Mouse (Mus musculus) thymus, postnatal 36 days (tissue): ENCODE results near the gene Acads.
"Not testable (repeated sequence)": the region's sequence is repeated elsewhere in the genome, so short reads cannot be mapped to it uniquely, and the experiment has no call there.

Experiments used
- DNase-seq, 2 experiments: peaks; one replicate each; pipeline ENCODE4 v3.0.0; 2022; ENCODE audit warnings: mixed read lengths in 2 of 2

The Acads gene

GRCm38 (mm10) chr5:115118961-115119570 is at the start of gene Acads:
TSS of gene Acads (minus strand) at chr5:115119346.
- DNase-seq, result peak; percentile 92 to 96

GRCm38 (mm10) chr5:115167396-115167795 is 48.2 kb upstream of the Acads start:
- DNase-seq, result peak; percentile 73 to 85

- no peak for DNase-seq
These were observed 47.7 kb upstream of the Acads start for GRCm38 (mm10) chr5:115166815-115167194.

GRCm38 (mm10) chr5:115165895-115166814 is 47.0 kb upstream of the Acads start:
- DNase-seq, result no peak

GRCm38 (mm10) chr5:115165351-115165750 is 46.2 kb upstream of the Acads start:
- DNase-seq, result no peak

- not testable (repeated sequence) for DNase-seq
These were observed 45.3 kb upstream of the Acads start for GRCm38 (mm10) chr5:115164446-115164845.

- peak; percentile 76 for DNase-seq
These were observed 44.4 kb upstream of the Acads start for GRCm38 (mm10) chr5:115163563-115163962.

GRCm38 (mm10) chr5:115161940-115162279 is 42.8 kb upstream of the Acads start:
- DNase-seq, result not testable (repeated sequence)

- DNase-seq, result no peak
These were observed 42.2 kb upstream of the Acads start for GRCm38 (mm10) chr5:115161064-115161939.

- DNase-seq, result no peak
These were observed 41.5 kb upstream of the Acads start for GRCm38 (mm10) chr5:115160655-115161054.

GRCm38 (mm10) chr5:115159165-115159564 is 40.0 kb upstream of the Acads start:
- DNase-seq, result no peak

- peak; percentile 98 to 100 for DNase-seq
These were observed 39.2 kb upstream of the Acads start, which contains the start of gene Mlec for GRCm38 (mm10) chr5:115158040-115158983. TSS of gene Mlec (minus strand) at chr5:115158179.

- DNase-seq, result peak; percentile 48 to 52
These were observed 37.9 kb upstream of the Acads start for GRCm38 (mm10) chr5:115156933-115157589.

GRCm38 (mm10) chr5:115156401-115156800 is 37.3 kb upstream of the Acads start:
- DNase-seq, result peak; percentile 18 to 40

- peak; percentile 36 to 47 for DNase-seq
These were observed 36.7 kb upstream of the Acads start for GRCm38 (mm10) chr5:115155831-115156230.

- DNase-seq, result no peak
These were observed 36.0 kb upstream of the Acads start for GRCm38 (mm10) chr5:115155156-115155631.

- peak in 1 of 2 experiments; percentile 25 for DNase-seq
These were observed 33.2 kb upstream of the Acads start for GRCm38 (mm10) chr5:115152132-115152956.

GRCm38 (mm10) chr5:115151457-115151856 is 32.3 kb upstream of the Acads start:
- DNase-seq, result no peak

- no peak for DNase-seq
These were observed 31.8 kb upstream of the Acads start for GRCm38 (mm10) chr5:115150991-115151390.
